In the genomic region with DNA sequence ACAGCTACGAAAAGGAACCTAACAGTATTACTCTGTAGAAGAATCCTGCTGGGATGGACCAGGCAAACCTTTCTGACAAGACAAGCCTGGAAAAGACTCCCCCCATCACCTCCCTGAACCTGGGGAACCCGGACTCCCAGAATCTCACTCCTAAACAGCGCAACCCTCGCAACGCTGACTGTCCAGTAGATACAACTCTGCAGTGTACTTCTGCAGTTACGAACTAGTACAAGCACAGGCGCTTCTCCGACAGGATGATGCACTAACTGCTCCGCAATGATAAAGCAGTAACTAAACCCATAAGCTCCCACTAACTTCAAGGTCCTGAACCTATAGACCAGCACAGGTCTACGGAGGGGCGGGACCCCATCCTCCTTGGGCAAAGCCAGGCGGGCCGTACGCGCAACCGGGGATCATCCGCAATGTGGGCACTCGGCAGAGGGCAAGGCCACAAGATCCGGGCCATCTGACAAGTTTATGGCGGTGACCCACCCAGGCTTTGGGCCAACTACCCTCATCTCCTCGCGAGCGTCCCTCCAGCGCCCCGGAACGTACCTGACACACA, we compare ENCODE assay signal across 8 mouse cellular contexts.
A peak's percentile ranks its signal among the peaks of the same experiment; 100 is the strongest.
DNase-seq lines count a peak whose midpoint lies in the region; ATAC-seq and TF ChIP-seq lines count a peak whose summit lies in the region.

No protein-coding gene starts in this region.

- H3K27me3 ChIP-seq in heart, postnatal 0 days (ENCODE audit: control insufficient read depth, insufficient read depth, low read length), result peaks cover 39% of the 10 kb centered on the region
- peaks cover 32% of the 10 kb centered on the region for H3K27me3 ChIP-seq in hindbrain, embryonic 11.5 days (ENCODE audit: control insufficient read depth, insufficient read depth, low read length)
- peaks cover 34% of the 10 kb centered on the region; the same call in 1 of the 2 replicates for H3K27me3 ChIP-seq in midbrain, embryonic 14.5 days (ENCODE audit: control insufficient read depth, insufficient read depth, low read length)

- H3K36me3 ChIP-seq in heart, postnatal 0 days (replicated peaks; ENCODE audit: control insufficient read depth, insufficient read depth, low read length), result no peaks in the 10 kb centered on the region
- H3K36me3 ChIP-seq in hindbrain, embryonic 11.5 days (ENCODE audit: control insufficient read depth, insufficient read depth, low read length), result no peaks in the 10 kb centered on the region
- H3K36me3 ChIP-seq in midbrain, embryonic 14.5 days (ENCODE audit: control insufficient read depth, insufficient read depth, low read length), result no peaks in the 10 kb centered on the region

- 1% methylated on average over 26 of the region's 26 CpGs for WGBS in heart, postnatal 0 days
- WGBS in hindbrain, embryonic 11.5 days, result 1% methylated on average over 26 of the region's 26 CpGs
- 1% methylated on average over 26 of the region's 26 CpGs for WGBS in midbrain, embryonic 14.5 days

- H3K4me3 ChIP-seq in heart, postnatal 0 days (ENCODE audit: low read depth, low read length), result peak overlapping the region; percentile 45
- peak overlapping the region; percentile 61 for H3K4me3 ChIP-seq in cortical plate, adult 2 months (ENCODE audit: insufficient read depth, low read length)
- H3K4me3 ChIP-seq in hindbrain, embryonic 11.5 days (ENCODE audit: low read depth, low read length), result peak overlapping the region; percentile 58
- H3K4me3 ChIP-seq in midbrain, embryonic 14.5 days (replicated peaks; ENCODE audit: low read depth, low read length), result peak overlapping the region; percentile 74

- H3K9ac ChIP-seq in heart, postnatal 0 days (replicated peaks; ENCODE audit: low read depth, low read length), result no peak overlapping the region
- H3K9ac ChIP-seq in hindbrain, embryonic 11.5 days (ENCODE audit: low read depth, low read length), result peak overlapping the region; percentile 68
- H3K9ac ChIP-seq in midbrain, embryonic 14.5 days (replicated peaks; ENCODE audit: low read length), result peak overlapping the region; percentile 80

- TF ChIP-seq POLR2A in cortical plate, adult 2 months (IDR thresholded peaks at IDR 0.05; ENCODE audit: extremely low read depth, insufficient read depth, low read length), result no peak

- no peak for DNase-seq in heart, postnatal 0 days (ENCODE audit: low spot score)
- no peak for DNase-seq in heart, adult 9 months (ENCODE audit: low spot score in 2 of 2)
- no peak for DNase-seq in hindbrain, embryonic 11.5 days (ENCODE audit: low spot score)
- peak; percentile 52 for DNase-seq in midbrain, embryonic 14.5 days
- no peak for DNase-seq in urinary bladder, postnatal 36 days (ENCODE audit: low spot score in 2 of 2)
- no peak for DNase-seq in testis, postnatal 14 days (ENCODE audit: low spot score)
- no peak for DNase-seq in left cerebral cortex, postnatal 10 days (ENCODE audit: extremely low spot score in 1 of 2, low spot score in 2 of 2)

- H3K9me3 ChIP-seq in heart, postnatal 0 days (replicated peaks; ENCODE audit: control insufficient read depth, low read length), result no peaks in the 10 kb centered on the region
- no peaks in the 10 kb centered on the region for H3K9me3 ChIP-seq in hindbrain, embryonic 11.5 days (ENCODE audit: control insufficient read depth, low read length)
- H3K9me3 ChIP-seq in midbrain, embryonic 14.5 days (ENCODE audit: control insufficient read depth, low read length), result no peaks in the 10 kb centered on the region

- intact Hi-C loops in left cerebral cortex, postnatal 10 days (cut with DNase I), result no loop called here

- no peak for ATAC-seq in heart, postnatal 0 days (ENCODE audit: insufficient read depth, low read depth)
- ATAC-seq in hindbrain, embryonic 11.5 days (ENCODE audit: low FRiP score), result peak; percentile 23
- ATAC-seq in midbrain, embryonic 14.5 days (ENCODE audit: low FRiP score, low TSS enrichment), result peak; percentile 22

- no peak for TF ChIP-seq EP300 in heart, postnatal 0 days (IDR thresholded peaks at IDR 0.05; ENCODE audit: low read depth)

- no peaks in the 10 kb centered on the region for H3K4me1 ChIP-seq in heart, postnatal 0 days (ENCODE audit: control insufficient read depth, insufficient read depth)
- no peaks in the 10 kb centered on the region for H3K4me1 ChIP-seq in cortical plate, adult 2 months (ENCODE audit: control insufficient read depth, insufficient read depth, low read length)
- 0 out of 2 replicates have a peak, but pooled peaks cover 4% of the 10 kb centered on the region for H3K4me1 ChIP-seq in hindbrain, embryonic 11.5 days (replicated peaks; ENCODE audit: control insufficient read depth, insufficient read depth, low read length)
- 0 out of 2 replicates have a peak, but pooled peaks cover 7% of the 10 kb centered on the region for H3K4me1 ChIP-seq in midbrain, embryonic 14.5 days (ENCODE audit: control insufficient read depth, insufficient read depth, low read length)

- H3K4me2 ChIP-seq in heart, postnatal 0 days (ENCODE audit: low read depth, low read length), result peak overlapping the region; percentile 69
- H3K4me2 ChIP-seq in hindbrain, embryonic 11.5 days (replicated peaks; ENCODE audit: low read depth, low read length), result peak overlapping the region; percentile 91
- peak overlapping the region; percentile 96 for H3K4me2 ChIP-seq in midbrain, embryonic 14.5 days (ENCODE audit: low read length)

- H3K27ac ChIP-seq in heart, postnatal 0 days (ENCODE audit: low read depth), result no peak overlapping the region
- no peak overlapping the region for H3K27ac ChIP-seq in cortical plate, adult 2 months (ENCODE audit: insufficient read depth, low read length)
- no peak overlapping the region for H3K27ac ChIP-seq in hindbrain, embryonic 11.5 days (ENCODE audit: low read depth, low read length)
- H3K27ac ChIP-seq in midbrain, embryonic 14.5 days (replicated peaks; ENCODE audit: low read depth, low read length), result peak overlapping the region; percentile 65; the same call in 1 of the 2 replicates

- no peak for TF ChIP-seq CTCF in heart, postnatal 0 days (IDR thresholded peaks at IDR 0.05; ENCODE audit: low read depth)
- TF ChIP-seq CTCF in cortical plate, adult 2 months (IDR thresholded peaks at IDR 0.05; ENCODE audit: extremely low read depth, insufficient read depth, low read length), result no peak
